ENCODE assay signal across 8 mouse cellular contexts in the genomic region with DNA sequence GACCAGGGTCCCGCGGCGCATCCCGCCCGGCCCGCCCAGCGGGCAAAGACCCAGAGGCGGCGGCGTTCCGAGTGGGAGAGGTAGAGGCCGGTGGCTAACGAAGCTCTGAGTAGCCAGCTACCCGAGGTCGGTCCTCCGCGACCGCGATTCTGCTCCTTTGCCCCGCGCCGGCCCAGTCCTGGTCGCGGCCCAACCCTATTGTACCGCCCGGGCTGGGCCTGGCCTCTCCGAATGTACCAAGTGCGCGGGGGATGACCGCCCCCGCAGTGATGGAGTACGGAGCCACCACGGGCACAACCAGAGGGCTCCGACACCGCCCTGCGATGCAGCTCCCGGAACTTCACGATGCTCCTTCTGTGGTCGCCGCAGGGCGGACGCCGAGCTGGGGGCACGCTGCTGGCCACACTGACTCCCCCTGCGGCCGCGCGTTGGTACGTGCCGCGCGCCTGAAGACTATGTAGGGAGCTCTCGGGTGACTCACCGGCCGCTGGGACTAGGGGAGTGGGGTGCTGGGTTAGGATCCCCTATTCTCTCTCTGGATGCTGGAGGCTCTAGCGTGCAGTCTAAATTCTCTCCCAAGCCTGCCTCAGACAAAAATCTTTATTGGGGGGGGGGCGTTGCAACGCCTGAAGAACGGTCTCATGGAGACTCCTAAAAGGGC. TPM values are rescaled to one million over a fixed set of nuclear protein-coding genes. Genes with fewer than 3 reads are reported as not detected.
A peak's percentile ranks its signal among the peaks of the same experiment; 100 is the strongest.
DNase-seq lines count a peak whose midpoint lies in the region; ATAC-seq lines count a peak whose summit lies in the region.

A gene (minus strand): TSS at position 213 of the 661 bp plus-strand sequence.

- peaks cover 70% of the 10 kb centered on the region for H3K4me1 ChIP-seq in intestine, embryonic 16.5 days (ENCODE audit: control insufficient read depth, insufficient read depth, low read length)
- H3K4me1 ChIP-seq in midbrain, embryonic 10.5 days: peaks cover 84% of the 10 kb centered on the region

- H3K4me3 ChIP-seq in intestine, embryonic 16.5 days (ENCODE audit: low read length): peak within 1 kb of the TSS; percentile 96
- H3K4me3 ChIP-seq in midbrain, embryonic 10.5 days: peak within 1 kb of the TSS; percentile 100

- no peaks in the 10 kb centered on the region for H3K27me3 ChIP-seq in intestine, embryonic 16.5 days (replicated peaks; ENCODE audit: control insufficient read depth, insufficient read depth, low read length)
- no peaks in the 10 kb centered on the region for H3K27me3 ChIP-seq in midbrain, embryonic 10.5 days (ENCODE audit: low read depth, poor library complexity, severe bottlenecking)

- DNase-seq in adrenal gland, adult 2 months: peak; percentile 94
- DNase-seq in embryo, embryonic 11.5 days (ENCODE audit: low read depth, low spot score): peak; percentile 78
- DNase-seq in gastrocnemius, postnatal 4 days (ENCODE audit: low spot score in 2 of 2): peak; percentile 86 to 91
- peak; percentile 89 for DNase-seq in left cerebral cortex, postnatal 36 days (ENCODE audit: low spot score in 2 of 2)
- peak; percentile 91 for DNase-seq in midbrain, embryonic 10.5 days (ENCODE audit: low spot score)
- DNase-seq in right cerebral cortex, postnatal 36 days (ENCODE audit: low spot score in 2 of 2): peak; percentile 77 to 79
- DNase-seq in urinary bladder, postnatal 4 days (ENCODE audit: low spot score in 2 of 2): peak; percentile 85 to 88

- H3K9me3 ChIP-seq in intestine, embryonic 16.5 days (ENCODE audit: control insufficient read depth, low read length): no peaks in the 10 kb centered on the region
- no peaks in the 10 kb centered on the region for H3K9me3 ChIP-seq in midbrain, embryonic 10.5 days (replicated peaks)

- peak; percentile 87 for ATAC-seq in intestine, embryonic 16.5 days

- H3K36me3 ChIP-seq in intestine, embryonic 16.5 days (ENCODE audit: control insufficient read depth, insufficient read depth, low read length): no peaks in the 10 kb centered on the region
- H3K36me3 ChIP-seq in midbrain, embryonic 10.5 days: peaks cover 17% of the 10 kb centered on the region

- H3K9ac ChIP-seq in intestine, embryonic 16.5 days (ENCODE audit: low read depth, low read length): peak within 1 kb of the TSS; percentile 97

- intact Hi-C loops in left cerebral cortex, postnatal 36 days (cut with DNase I): loop anchor here (2.0 kb wide), 1 partner anchor 13 kb away; no protein-coding TSS in a partner anchor

- H3K27ac ChIP-seq in intestine, embryonic 16.5 days (ENCODE audit: low read length): peak within 1 kb of the TSS; percentile 90
- peak within 1 kb of the TSS; percentile 100 for H3K27ac ChIP-seq in midbrain, embryonic 10.5 days (replicated peaks)

- peak within 1 kb of the TSS; percentile 88 for H3K4me2 ChIP-seq in intestine, embryonic 16.5 days (ENCODE audit: low read depth, low read length)

- WGBS in intestine, embryonic 16.5 days: under 1% methylated on average over 59 of the region's 59 CpGs
- WGBS in midbrain, embryonic 10.5 days: under 1% methylated on average over 59 of the region's 59 CpGs

RNA-seq across cellular contexts. Expression of the gene that starts here (rescaled TPM):
- 10 to 100 TPM; 55.4 to 68.7 TPM for total RNA-seq in adrenal gland, adult 2 months (2021)
- 98.3 and 98.7 TPM in 2 replicates for polyA plus RNA-seq in adrenal gland, adult 2 months (2012; rRNA removed)
- 100 to 1,000 TPM; 254 to 283 TPM for total RNA-seq in gastrocnemius, postnatal 4 days (2021)
- polyA plus RNA-seq in intestine, embryonic 16.5 days (2015; fragmentation: Nextera tagmentation; extraction: Ambion mirVana): 13.1 and 16.7 TPM in 2 replicates
- 100 to 1,000 TPM; 288 TPM for total RNA-seq in left cerebral cortex, postnatal 36 days (2021)
- 59.8 and 69.7 TPM in 2 replicates for polyA plus RNA-seq in midbrain, embryonic 10.5 days (2016; fragmentation: Nextera tagmentation; extraction: Ambion mirVana)

Comparison
In these comparisons a context has a peak if more than half of its experiments do, and no peak if none do; other contexts are left out.
1. Peak in every context shown above with its lines: DNase-seq, ATAC-seq, H3K4me3 ChIP-seq and H3K27ac ChIP-seq.